Mouse (Mus musculus): ENCODE results near the gene Pacs2. TPM values are rescaled to one million over a fixed set of nuclear protein-coding genes. Genes with fewer than 3 reads are reported as not detected.

Pacs2 gene
- polyA plus RNA-seq, 1 experiment from 2014 or later: 7.0 TPM

DNA sequence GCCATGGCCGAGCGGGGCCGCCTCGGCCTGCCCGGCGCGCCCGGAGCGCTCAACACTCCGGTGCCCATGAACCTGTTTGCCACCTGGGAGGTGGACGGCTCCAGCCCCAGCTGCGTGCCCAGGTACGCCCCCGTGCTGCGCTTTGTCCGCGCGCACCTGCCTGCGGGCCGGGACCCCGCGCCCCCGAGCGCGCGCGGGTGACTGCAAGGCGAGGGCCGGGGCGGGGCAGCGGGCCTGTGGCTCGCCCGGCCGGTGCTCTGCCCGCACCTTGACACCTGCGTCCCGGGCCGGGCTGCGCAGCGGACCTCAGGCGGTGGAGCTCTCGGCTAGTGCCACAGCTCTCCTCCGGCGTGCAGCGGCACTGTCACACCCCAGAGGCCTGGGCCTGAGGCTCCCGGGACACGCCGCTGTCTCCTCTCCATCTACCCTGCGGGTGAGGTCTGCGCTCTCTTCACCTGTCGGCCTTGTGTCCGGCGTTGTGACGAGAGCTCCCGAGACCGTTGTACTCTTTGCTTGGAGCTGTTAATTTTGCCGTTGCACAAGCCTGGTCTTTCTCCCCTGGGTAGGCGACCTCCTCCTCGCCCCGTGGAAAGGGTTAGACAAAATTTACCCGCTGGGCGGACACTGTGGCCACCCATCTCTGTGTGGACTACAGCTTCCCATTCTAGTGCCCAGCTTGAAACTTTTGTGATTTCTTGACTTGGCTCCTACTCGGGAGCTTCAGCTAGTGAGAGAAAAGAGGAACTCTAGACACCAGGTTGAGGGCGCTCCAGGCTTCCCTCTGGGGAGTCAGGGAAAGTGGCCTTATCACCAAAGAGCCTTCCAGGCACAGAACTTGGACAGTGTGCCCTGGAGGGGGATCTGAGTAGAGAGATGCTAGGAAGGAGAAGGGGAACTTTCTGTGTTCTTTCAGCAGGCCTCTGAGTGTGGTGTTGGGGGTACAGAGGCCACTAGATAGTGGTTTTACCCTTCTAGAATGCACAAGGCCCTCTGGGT, 551 bp downstream of the Pacs2 start:
- Histone ChIP-seq H3K4me1 (peaks cover 55% of the 10 kb centered on the region), H3K4me3 (peak overlapping the region; percentile 92), H3K4me2 (peak overlapping the region; percentile 97), H3K9me3 (no peaks in the 10 kb centered on the region), H3K27ac (replicated peaks) (peak overlapping the region; percentile 77), H3K9ac (peak overlapping the region; percentile 93), H3K27me3 (replicated peaks) (no peaks in the 10 kb centered on the region), H3K36me3 (no peaks in the 10 kb centered on the region)
- peak; percentile 25; the same call in 1 of the 2 replicates for ATAC-seq (ENCODE audit: extremely low read depth, insufficient number of reproducible peaks, low FRiP score, low TSS enrichment)
- under 1% methylated on average over 63 of the region's 64 CpGs for WGBS

DNA sequence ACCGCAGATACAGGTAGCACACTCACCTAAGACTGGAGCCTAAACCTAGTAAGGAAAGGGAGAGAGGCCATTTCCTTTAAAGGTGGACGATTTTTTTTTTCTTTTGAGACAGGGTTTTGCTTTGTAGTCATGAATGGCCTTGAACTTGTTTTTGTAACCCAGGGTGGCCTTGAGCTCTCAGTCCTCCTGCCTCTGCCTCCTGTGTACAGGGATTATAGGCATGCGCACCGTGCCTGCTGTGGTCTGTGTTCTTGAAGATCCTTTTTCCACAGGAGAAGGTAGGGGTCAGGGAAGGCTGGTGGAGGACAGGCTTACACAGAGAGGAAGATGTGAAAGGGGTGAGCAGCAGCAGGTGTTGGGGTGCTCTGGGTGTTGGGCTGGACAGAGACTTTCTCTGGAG, 1.6 kb downstream of the Pacs2 start:
- Histone ChIP-seq H3K27me3 (replicated peaks) (no peaks in the 10 kb centered on the region), H3K36me3 (peaks cover 5% of the 10 kb centered on the region), H3K27ac (replicated peaks) (no peak overlapping the region), H3K4me2 (peak overlapping the region; percentile 97), H3K4me1 (peaks cover 55% of the 10 kb centered on the region), H3K4me3 (no peak overlapping the region), H3K9ac (peak overlapping the region; percentile 93), H3K9me3 (no peaks in the 10 kb centered on the region)
- ATAC-seq (ENCODE audit: extremely low read depth, insufficient number of reproducible peaks, low FRiP score, low TSS enrichment): no peak
- WGBS: 73% methylated on average over 4 of the region's 4 CpGs

DNA sequence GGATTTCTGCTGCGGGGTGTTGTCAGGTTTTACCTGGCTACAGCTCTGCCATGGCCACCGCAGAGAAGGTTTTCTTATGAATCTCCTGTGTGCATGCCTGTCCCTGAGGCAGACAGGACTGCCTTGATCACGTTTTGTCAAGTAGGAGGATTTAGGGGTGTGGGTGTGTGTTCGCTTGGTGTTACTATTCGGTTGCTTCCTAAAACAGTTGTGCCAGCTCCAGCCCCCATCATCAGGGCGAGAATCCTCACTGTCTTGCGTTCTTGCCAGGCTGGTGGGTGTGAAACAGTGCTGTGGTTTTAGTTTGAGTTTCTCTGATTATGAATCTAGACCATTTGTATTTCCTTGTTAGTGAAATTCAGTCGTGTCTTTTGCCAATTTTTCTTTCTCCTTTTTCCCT, 2.7 kb downstream of the Pacs2 start:
- peaks cover 48% of the 10 kb centered on the region for H3K4me1 ChIP-seq
- H3K27ac ChIP-seq (replicated peaks): no peak overlapping the region
- peak overlapping the region; percentile 34; the same call in 1 of the 2 replicates for H3K9ac ChIP-seq
- no peaks in the 10 kb centered on the region for H3K9me3 ChIP-seq
- WGBS: 67% methylated on average over 8 of the region's 8 CpGs
- H3K27me3 ChIP-seq (replicated peaks): no peaks in the 10 kb centered on the region
- no peak overlapping the region for H3K4me3 ChIP-seq
- peaks cover 9% of the 10 kb centered on the region for H3K36me3 ChIP-seq
- no peak overlapping the region for H3K4me2 ChIP-seq
- ATAC-seq (ENCODE audit: extremely low read depth, insufficient number of reproducible peaks, low FRiP score, low TSS enrichment): no peak

DNA sequence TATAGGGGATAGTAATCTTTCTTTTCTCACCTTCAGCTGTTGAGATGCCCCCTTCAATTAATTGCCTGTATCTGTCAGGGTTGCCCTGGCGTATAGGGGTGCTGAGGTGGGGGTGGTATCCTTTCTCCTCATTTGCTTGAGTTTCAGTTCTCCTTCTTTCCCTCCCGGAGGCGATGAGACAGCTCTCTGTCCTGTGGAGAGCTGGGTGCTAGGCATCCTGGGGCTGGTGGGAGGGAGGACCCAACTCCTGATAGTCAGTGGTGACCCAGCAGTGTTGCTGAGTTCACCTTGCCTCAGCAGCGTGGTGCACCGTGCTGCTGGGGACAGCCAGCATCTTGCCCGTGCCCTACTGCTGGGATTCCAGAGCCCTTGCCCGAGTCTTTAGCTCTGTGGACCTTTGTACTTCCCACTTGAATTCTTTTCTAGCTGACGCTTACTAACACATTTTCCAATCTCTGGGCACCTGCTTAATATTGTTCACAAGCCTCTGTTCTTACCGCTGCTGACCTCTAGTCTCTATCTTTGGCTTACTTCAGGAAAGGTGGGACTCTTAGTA, 3.2 kb downstream of the Pacs2 start:
- H3K9ac ChIP-seq: 0 out of 2 replicates have a peak overlapping the region, but pooled peaks have one; percentile 21
- no peaks in the 10 kb centered on the region for H3K9me3 ChIP-seq
- H3K36me3 ChIP-seq: peaks cover 12% of the 10 kb centered on the region
- no peak overlapping the region for H3K27ac ChIP-seq (replicated peaks)
- ATAC-seq (ENCODE audit: extremely low read depth, insufficient number of reproducible peaks, low FRiP score, low TSS enrichment): no peak
- H3K4me2 ChIP-seq: no peak overlapping the region
- 56% methylated on average over 9 of the region's 9 CpGs for WGBS
- H3K4me3 ChIP-seq: no peak overlapping the region
- peaks cover 43% of the 10 kb centered on the region for H3K4me1 ChIP-seq
- no peaks in the 10 kb centered on the region for H3K27me3 ChIP-seq (replicated peaks)

DNA sequence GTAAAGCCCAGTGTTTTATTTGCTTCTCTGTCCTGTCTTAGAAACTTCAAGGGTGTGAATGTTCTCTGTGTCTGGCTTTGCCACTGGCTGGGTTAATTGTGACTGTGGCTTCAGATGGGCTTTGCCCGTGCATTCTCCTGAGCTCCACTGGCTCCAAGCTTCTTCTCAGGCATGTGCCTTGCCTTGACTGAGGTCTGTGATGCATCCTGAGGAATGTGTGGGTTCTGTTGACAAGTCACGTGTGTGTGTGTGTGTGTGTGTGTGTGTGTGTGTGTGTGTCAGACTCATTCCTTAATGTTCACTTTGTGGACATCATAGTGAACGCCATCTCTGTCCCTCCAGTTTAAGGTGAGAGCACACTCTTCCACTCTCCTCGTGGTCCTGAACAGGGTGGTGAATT, 4.5 kb downstream of the Pacs2 start:
- H3K36me3 ChIP-seq: peaks cover 20% of the 10 kb centered on the region
- no peak overlapping the region for H3K9ac ChIP-seq
- peaks cover 40% of the 10 kb centered on the region for H3K4me1 ChIP-seq
- H3K27me3 ChIP-seq (replicated peaks): no peaks in the 10 kb centered on the region
- ATAC-seq (ENCODE audit: extremely low read depth, insufficient number of reproducible peaks, low FRiP score, low TSS enrichment): no peak
- 63% methylated on average over 4 of the region's 4 CpGs for WGBS
- no peak overlapping the region for H3K4me2 ChIP-seq
- no peak overlapping the region for H3K27ac ChIP-seq (replicated peaks)
- H3K4me3 ChIP-seq: no peak overlapping the region
- H3K9me3 ChIP-seq: no peaks in the 10 kb centered on the region

DNA sequence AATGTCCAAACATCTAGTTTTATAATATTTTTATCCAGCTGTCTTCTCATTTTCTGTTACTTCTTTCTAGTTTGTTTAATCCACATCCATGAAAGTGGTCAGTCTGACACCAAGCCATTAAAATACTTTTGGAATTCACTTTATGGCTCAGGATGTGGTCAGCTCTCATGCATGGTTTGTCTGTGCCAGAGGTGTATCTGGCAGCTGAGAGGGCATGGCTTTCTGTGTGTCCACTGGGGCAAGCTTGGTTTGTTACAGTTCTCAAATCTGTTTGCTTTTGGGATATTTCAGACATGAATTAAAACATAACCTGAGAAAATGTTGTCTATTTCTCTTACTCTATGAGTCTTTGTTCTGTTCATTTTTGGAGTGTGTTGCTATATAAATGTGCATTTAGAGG, 7.2 kb downstream of the Pacs2 start:
- peaks cover 21% of the 10 kb centered on the region for H3K4me1 ChIP-seq
- H3K27ac ChIP-seq (replicated peaks): no peak overlapping the region
- H3K4me2 ChIP-seq: no peak overlapping the region
- no peaks in the 10 kb centered on the region for H3K27me3 ChIP-seq (replicated peaks)
- H3K9me3 ChIP-seq: no peaks in the 10 kb centered on the region
- no peak overlapping the region for H3K9ac ChIP-seq
- no peak for ATAC-seq (ENCODE audit: extremely low read depth, insufficient number of reproducible peaks, low FRiP score, low TSS enrichment)
- no peak overlapping the region for H3K4me3 ChIP-seq
- peaks cover 30% of the 10 kb centered on the region for H3K36me3 ChIP-seq

DNA sequence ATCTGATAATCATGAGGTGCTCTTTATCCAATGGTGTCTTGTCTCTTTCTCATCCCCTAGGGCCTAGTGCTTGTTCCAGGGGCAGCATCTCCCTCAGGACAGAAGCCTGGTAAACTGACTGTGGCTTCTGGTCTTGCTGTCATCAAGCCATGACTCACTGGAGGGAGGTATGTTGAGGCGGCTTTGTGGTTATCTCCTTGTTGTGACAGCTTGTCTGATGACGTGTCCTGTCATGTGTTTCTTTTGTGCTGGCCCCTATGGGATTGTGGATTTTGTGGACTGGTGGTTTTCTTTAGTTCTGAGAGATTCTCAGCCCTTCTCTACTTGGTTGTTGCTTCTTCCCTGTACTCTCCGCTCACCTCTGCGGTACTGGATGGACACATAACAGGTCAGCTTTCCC, 8.8 kb downstream of the Pacs2 start:
- no peak overlapping the region for H3K4me3 ChIP-seq
- 51% methylated on average over 4 of the region's 4 CpGs for WGBS
- peaks cover 40% of the 10 kb centered on the region for H3K36me3 ChIP-seq

DNA sequence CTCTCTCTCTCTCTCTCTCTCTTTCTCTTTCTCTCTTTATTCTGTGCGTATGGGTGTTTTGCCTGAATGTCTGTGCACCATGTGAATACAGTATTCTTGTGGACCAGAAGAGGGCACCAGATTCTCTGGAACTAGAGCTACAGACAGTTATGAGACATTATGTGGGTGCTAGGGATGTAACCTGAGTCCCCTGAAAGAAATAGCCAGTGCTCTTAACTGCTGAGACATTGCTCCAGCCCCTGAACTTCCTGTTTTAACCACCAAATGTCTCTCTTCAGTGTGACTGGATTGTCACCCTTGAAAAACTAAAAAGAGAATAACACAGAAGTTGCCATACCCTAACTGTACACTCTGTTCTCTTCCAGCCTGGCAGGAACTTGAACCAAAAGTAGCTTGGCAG, 12.2 kb downstream of the Pacs2 start:
- H3K27me3 ChIP-seq (replicated peaks): no peaks in the 10 kb centered on the region
- H3K9ac ChIP-seq: no peak overlapping the region
- no peaks in the 10 kb centered on the region for H3K9me3 ChIP-seq
- peaks cover 33% of the 10 kb centered on the region for H3K36me3 ChIP-seq
- no peak overlapping the region for H3K4me2 ChIP-seq
- ATAC-seq (ENCODE audit: extremely low read depth, insufficient number of reproducible peaks, low FRiP score, low TSS enrichment): no peak
- H3K27ac ChIP-seq (replicated peaks): no peak overlapping the region
- peaks cover 42% of the 10 kb centered on the region for H3K4me1 ChIP-seq
- no peak overlapping the region for H3K4me3 ChIP-seq
- WGBS: 100% methylated on average over 1 of the region's 1 CpGs

More for the DNA sequence above, 8.8 kb downstream of the Pacs2 start:
- no peak overlapping the region for H3K4me2 ChIP-seq
- no peak overlapping the region for H3K9ac ChIP-seq
- ATAC-seq (ENCODE audit: extremely low read depth, insufficient number of reproducible peaks, low FRiP score, low TSS enrichment): no peak
- no peaks in the 10 kb centered on the region for H3K27me3 ChIP-seq (replicated peaks)
- H3K9me3 ChIP-seq: no peaks in the 10 kb centered on the region
- peaks cover 17% of the 10 kb centered on the region for H3K4me1 ChIP-seq
- H3K27ac ChIP-seq (replicated peaks): no peak overlapping the region

DNA sequence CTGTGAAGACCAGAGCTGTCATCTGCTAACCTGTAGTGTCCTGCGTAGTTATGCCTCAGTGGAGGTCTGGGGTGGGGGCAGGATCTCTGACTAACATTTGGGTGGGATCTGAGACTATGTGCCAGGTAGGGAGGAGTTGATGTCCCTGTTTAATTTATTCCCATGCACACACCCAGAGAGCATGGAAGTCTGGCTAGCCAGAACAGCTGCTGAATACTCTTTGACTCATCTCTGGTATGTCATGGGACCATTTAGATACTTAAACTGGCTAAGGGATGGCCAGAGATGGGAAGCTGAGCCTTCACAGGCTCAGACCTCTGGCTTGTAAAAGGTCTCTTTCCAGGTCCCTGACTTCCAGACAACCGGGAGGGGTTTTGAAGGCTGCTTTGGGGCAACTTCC, 13.2 kb downstream of the Pacs2 start:
- no peaks in the 10 kb centered on the region for H3K9me3 ChIP-seq
- no peak overlapping the region for H3K4me2 ChIP-seq
- no peak for ATAC-seq (ENCODE audit: extremely low read depth, insufficient number of reproducible peaks, low FRiP score, low TSS enrichment)
- H3K4me3 ChIP-seq: no peak overlapping the region
- H3K27me3 ChIP-seq (replicated peaks): no peaks in the 10 kb centered on the region
- WGBS: 96% methylated on average over 2 of the region's 2 CpGs
- no peak overlapping the region for H3K9ac ChIP-seq
- H3K4me1 ChIP-seq: peaks cover 51% of the 10 kb centered on the region
- H3K36me3 ChIP-seq: peaks cover 27% of the 10 kb centered on the region
- 0 out of 2 replicates have a peak overlapping the region, but pooled peaks have one; percentile 48 for H3K27ac ChIP-seq (replicated peaks)

DNA sequence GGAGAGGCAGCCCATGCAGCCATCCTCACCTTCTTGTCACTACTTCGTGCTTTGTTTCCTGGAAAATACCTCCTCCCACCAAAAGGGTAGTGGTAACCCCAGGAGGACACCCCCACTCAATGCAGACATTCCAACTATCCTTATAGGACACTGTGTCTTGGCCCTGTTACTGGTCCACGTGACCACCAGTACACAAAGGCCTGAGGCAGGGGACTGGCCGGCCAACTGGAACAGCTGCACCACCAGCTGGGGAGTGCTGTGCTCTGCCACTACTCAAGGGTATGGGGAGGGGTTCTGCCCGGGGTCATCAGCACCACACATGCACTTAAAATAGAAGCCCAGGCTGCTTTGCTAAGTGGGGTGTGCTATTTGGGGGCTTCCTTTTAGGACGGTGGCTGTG, 13.8 kb downstream of the Pacs2 start:
- peak overlapping the region; percentile 48 for H3K27ac ChIP-seq (replicated peaks)
- no peak overlapping the region for H3K9ac ChIP-seq
- H3K36me3 ChIP-seq: peaks cover 26% of the 10 kb centered on the region
- no peaks in the 10 kb centered on the region for H3K9me3 ChIP-seq
- H3K4me1 ChIP-seq: peaks cover 53% of the 10 kb centered on the region
- ATAC-seq (ENCODE audit: extremely low read depth, insufficient number of reproducible peaks, low FRiP score, low TSS enrichment): 0 out of 2 replicates have a peak, but pooled peaks have one; percentile 10
- H3K4me3 ChIP-seq: no peak overlapping the region
- peak overlapping the region; percentile 10 for H3K4me2 ChIP-seq
- H3K27me3 ChIP-seq (replicated peaks): no peaks in the 10 kb centered on the region
- 35% methylated on average over 5 of the region's 5 CpGs for WGBS

DNA sequence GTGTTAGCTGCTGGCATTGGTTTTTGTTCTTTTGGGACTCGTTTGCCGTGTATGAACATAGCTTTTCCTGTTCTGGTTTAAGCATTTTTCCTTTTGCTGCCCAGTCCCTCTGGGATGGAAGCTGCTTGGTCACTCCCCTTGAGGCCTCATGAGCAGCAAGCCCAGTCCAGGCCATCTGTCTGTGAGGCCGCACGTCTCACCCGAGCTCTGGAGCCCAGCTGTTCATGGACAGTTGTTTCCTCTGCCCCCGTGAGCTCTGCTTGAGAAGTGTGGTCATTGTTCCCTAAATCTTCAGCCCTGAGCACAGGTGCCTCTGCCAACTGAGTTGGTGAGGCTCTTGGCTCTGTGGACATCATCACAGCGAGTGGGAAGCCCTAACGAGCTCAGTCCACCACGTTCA, 14.6 kb downstream of the Pacs2 start:
- no peaks in the 10 kb centered on the region for H3K9me3 ChIP-seq
- 75% methylated on average over 9 of the region's 9 CpGs for WGBS
- H3K4me3 ChIP-seq: no peak overlapping the region
- ATAC-seq (ENCODE audit: extremely low read depth, insufficient number of reproducible peaks, low FRiP score, low TSS enrichment): no peak
- no peaks in the 10 kb centered on the region for H3K27me3 ChIP-seq (replicated peaks)
- no peak overlapping the region for H3K4me2 ChIP-seq
- peaks cover 19% of the 10 kb centered on the region; the same call in 1 of the 2 replicates for H3K36me3 ChIP-seq
- peaks cover 56% of the 10 kb centered on the region for H3K4me1 ChIP-seq
- H3K27ac ChIP-seq (replicated peaks): peak overlapping the region; percentile 48; the same call in 1 of the 2 replicates
- H3K9ac ChIP-seq: peak overlapping the region; percentile 42; the same call in 1 of the 2 replicates

Data from heart, embryonic 13.5 days (tissue).